Mouse (Mus musculus): ENCODE data around the gene Pnmal2. TPM values are rescaled to one million over a fixed set of nuclear protein-coding genes. Genes with fewer than 3 reads are reported as not detected.

The Pnmal2 gene
- polyA plus RNA-seq, 1 experiment = 89.8 TPM

GRCm38 (mm10) chr7:16922360-16922973 is 22.0 kb upstream of the Pnmal2 start:
- Histone ChIP-seq H3K4me1 (ENCODE audit: control insufficient read depth, insufficient read depth, low read length) (peaks cover 16% of the 10 kb centered on the region), H3K27ac (ENCODE audit: insufficient read depth, low read length) (peak overlapping the region; percentile 93), H3K4me3 (ENCODE audit: insufficient read depth, low read length) (peak overlapping the region; percentile 73)
- TF ChIP-seq CTCF (IDR thresholded peaks at IDR 0.05; ENCODE audit: extremely low read depth, insufficient read depth, low read length) (no peak), POLR2A (IDR thresholded peaks at IDR 0.05; ENCODE audit: extremely low read depth, insufficient read depth, low read length) (peak; percentile 81)

GRCm38 (mm10) chr7:16923283-16924036 is 21.0 kb upstream of the Pnmal2 start:
- TF ChIP-seq POLR2A (IDR thresholded peaks at IDR 0.05; ENCODE audit: extremely low read depth, insufficient read depth, low read length) (0 out of 2 replicates have a peak, but pooled peaks have one; percentile 48), CTCF (IDR thresholded peaks at IDR 0.05; ENCODE audit: extremely low read depth, insufficient read depth, low read length) (no peak)

GRCm38 (mm10) chr7:16924037-16924834 is 20.2 kb upstream of the Pnmal2 start, which contains the start of gene Calm3:
Gene Calm3, minus strand, starts transcription at chr7:16924114.
- no peak for TF ChIP-seq CTCF (IDR thresholded peaks at IDR 0.05; ENCODE audit: extremely low read depth, insufficient read depth, low read length)
- peak; percentile 93 for TF ChIP-seq POLR2A (IDR thresholded peaks at IDR 0.05; ENCODE audit: extremely low read depth, insufficient read depth, low read length)
- H3K27ac ChIP-seq (ENCODE audit: insufficient read depth, low read length) = peak within 1 kb of the TSS; percentile 98
- peak within 1 kb of the TSS; percentile 73 for H3K4me3 ChIP-seq (ENCODE audit: insufficient read depth, low read length)

More at GRCm38 (mm10) chr7:16923283-16924036, 21.0 kb upstream of the Pnmal2 start:
- H3K4me1 ChIP-seq (ENCODE audit: control insufficient read depth, insufficient read depth, low read length) = peaks cover 9% of the 10 kb centered on the region
- peak overlapping the region; percentile 93 for H3K27ac ChIP-seq (ENCODE audit: insufficient read depth, low read length)
- peak overlapping the region; percentile 73 for H3K4me3 ChIP-seq (ENCODE audit: insufficient read depth, low read length)

GRCm38 (mm10) chr7:16928341-16928740 is 16.1 kb upstream of the Pnmal2 start:
- H3K4me1 ChIP-seq (ENCODE audit: control insufficient read depth, insufficient read depth, low read length) = no peaks in the 10 kb centered on the region; the same call in 1 of the 2 replicates
- no peak overlapping the region for H3K27ac ChIP-seq (ENCODE audit: insufficient read depth, low read length)
- H3K4me3 ChIP-seq (ENCODE audit: insufficient read depth, low read length) = no peak overlapping the region
- TF ChIP-seq CTCF (IDR thresholded peaks at IDR 0.05; ENCODE audit: extremely low read depth, insufficient read depth, low read length) = no peak
- no peak for TF ChIP-seq POLR2A (IDR thresholded peaks at IDR 0.05; ENCODE audit: extremely low read depth, insufficient read depth, low read length)

More at GRCm38 (mm10) chr7:16924037-16924834, 20.2 kb upstream of the Pnmal2 start, which contains the start of gene Calm3:
- H3K4me1 ChIP-seq (ENCODE audit: control insufficient read depth, insufficient read depth, low read length) = peaks cover 6% of the 10 kb centered on the region

GRCm38 (mm10) chr7:16930850-16931249 is 13.6 kb upstream of the Pnmal2 start:
- Histone ChIP-seq H3K4me3 (ENCODE audit: insufficient read depth, low read length) (no peak overlapping the region), H3K4me1 (ENCODE audit: control insufficient read depth, insufficient read depth, low read length) (no peaks in the 10 kb centered on the region; the same call in 1 of the 2 replicates), H3K27ac (ENCODE audit: insufficient read depth, low read length) (no peak overlapping the region)
- TF ChIP-seq CTCF (IDR thresholded peaks at IDR 0.05; ENCODE audit: extremely low read depth, insufficient read depth, low read length) (peak; percentile 55), POLR2A (IDR thresholded peaks at IDR 0.05; ENCODE audit: extremely low read depth, insufficient read depth, low read length) (no peak)

GRCm38 (mm10) chr7:16931968-16932627 is 12.4 kb upstream of the Pnmal2 start:
- Histone ChIP-seq H3K4me1 (ENCODE audit: control insufficient read depth, insufficient read depth, low read length) (no peaks in the 10 kb centered on the region; the same call in 1 of the 2 replicates), H3K27ac (ENCODE audit: insufficient read depth, low read length) (no peak overlapping the region), H3K4me3 (ENCODE audit: insufficient read depth, low read length) (no peak overlapping the region)
- peak; percentile 90 for TF ChIP-seq CTCF (IDR thresholded peaks at IDR 0.05; ENCODE audit: extremely low read depth, insufficient read depth, low read length)
- TF ChIP-seq POLR2A (IDR thresholded peaks at IDR 0.05; ENCODE audit: extremely low read depth, insufficient read depth, low read length) = no peak

- no peaks in the 10 kb centered on the region; the same call in 1 of the 2 replicates for H3K4me1 ChIP-seq (ENCODE audit: control insufficient read depth, insufficient read depth, low read length)
- no peak overlapping the region for H3K4me3 ChIP-seq (ENCODE audit: insufficient read depth, low read length)
- 0 out of 2 replicates have a peak overlapping the region, but pooled peaks have one; percentile 5 for H3K27ac ChIP-seq (ENCODE audit: insufficient read depth, low read length)
- TF ChIP-seq POLR2A (IDR thresholded peaks at IDR 0.05; ENCODE audit: extremely low read depth, insufficient read depth, low read length) (no peak), CTCF (IDR thresholded peaks at IDR 0.05; ENCODE audit: extremely low read depth, insufficient read depth, low read length) (peak; percentile 53)
These were observed 11.5 kb upstream of the Pnmal2 start for GRCm38 (mm10) chr7:16932704-16933577.

GRCm38 (mm10) chr7:16937312-16937711 is 7.2 kb upstream of the Pnmal2 start:
- H3K27ac ChIP-seq (ENCODE audit: insufficient read depth, low read length) = no peak overlapping the region
- no peak overlapping the region for H3K4me3 ChIP-seq (ENCODE audit: insufficient read depth, low read length)
- TF ChIP-seq CTCF (IDR thresholded peaks at IDR 0.05; ENCODE audit: extremely low read depth, insufficient read depth, low read length) (peak; percentile 26; the same call in 1 of the 2 replicates), POLR2A (IDR thresholded peaks at IDR 0.05; ENCODE audit: extremely low read depth, insufficient read depth, low read length) (no peak)
- peaks cover 9% of the 10 kb centered on the region for H3K4me1 ChIP-seq (ENCODE audit: control insufficient read depth, insufficient read depth, low read length)

All from cortical plate, adult 2 months (tissue).